Mouse (Mus musculus): ENCODE measurements around the gene Pes1. TPM values are rescaled to one million over a fixed set of nuclear protein-coding genes. Genes with fewer than 3 reads are reported as not detected.
A peak's percentile ranks its signal among the peaks of the same experiment; 100 is the strongest.

Pes1 gene
- total and polyA plus RNA-seq, 2 experiments from 2014 or later = 29.8 to 39.7 TPM

DNA sequence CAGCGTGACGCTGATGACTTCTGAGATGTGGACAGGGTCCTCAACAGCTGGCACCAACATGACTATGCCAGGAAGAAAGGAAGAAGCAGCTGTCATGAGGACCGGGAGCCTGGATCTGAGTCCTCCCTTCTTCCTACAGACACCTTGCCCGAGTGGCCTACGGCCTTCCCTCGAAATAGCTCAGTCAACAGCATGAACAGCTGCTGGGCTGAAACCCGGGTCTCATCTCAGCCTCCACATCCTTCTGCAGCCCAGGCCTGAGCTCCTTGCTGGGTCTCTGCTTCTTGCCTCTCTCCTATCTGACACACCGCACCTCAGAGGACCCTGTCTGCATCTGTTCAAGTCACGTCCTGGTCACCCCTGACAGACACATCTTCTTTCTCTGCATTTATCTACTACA lies 41.7 kb upstream of the Pes1 start:
- Histone ChIP-seq H3K36me3 (replicated peaks; ENCODE audit: control insufficient read depth, insufficient read depth, low read length) (peaks cover 57% of the 10 kb centered on the region), H3K4me3 (ENCODE audit: low read depth, low read length) (no peak overlapping the region), H3K27ac (ENCODE audit: low read depth) (no peak overlapping the region), H3K4me2 (ENCODE audit: low read depth, low read length) (no peak overlapping the region), H3K9me3 (replicated peaks; ENCODE audit: control insufficient read depth, low read length) (no peaks in the 10 kb centered on the region), H3K27me3 (ENCODE audit: control insufficient read depth, insufficient read depth, low read length) (no peaks in the 10 kb centered on the region), H3K9ac (replicated peaks; ENCODE audit: low read depth, low read length) (no peak overlapping the region), H3K4me1 (ENCODE audit: control insufficient read depth, insufficient read depth) (no peaks in the 10 kb centered on the region)
- TF ChIP-seq CTCF (IDR thresholded peaks at IDR 0.05; ENCODE audit: low read depth) = no peak
- no peak for TF ChIP-seq EP300 (IDR thresholded peaks at IDR 0.05; ENCODE audit: low read depth)
- DNase-seq (ENCODE audit: low spot score) (no peak), ATAC-seq (ENCODE audit: insufficient read depth, low read depth) (no peak)
- WGBS = 89% methylated on average over 9 of the region's 9 CpGs

- no peak for DNase-seq (ENCODE audit: low spot score)
- H3K4me3 ChIP-seq (ENCODE audit: low read depth, low read length) = no peak overlapping the region
- no peak overlapping the region for H3K27ac ChIP-seq (ENCODE audit: low read depth)
- no peak overlapping the region for H3K9ac ChIP-seq (replicated peaks; ENCODE audit: low read depth, low read length)
- H3K27me3 ChIP-seq (ENCODE audit: control insufficient read depth, insufficient read depth, low read length) = no peaks in the 10 kb centered on the region
- no peak for TF ChIP-seq CTCF (IDR thresholded peaks at IDR 0.05; ENCODE audit: low read depth)
- no peak for TF ChIP-seq EP300 (IDR thresholded peaks at IDR 0.05; ENCODE audit: low read depth)
- WGBS = 90% methylated on average over 6 of the region's 6 CpGs
- H3K36me3 ChIP-seq (replicated peaks; ENCODE audit: control insufficient read depth, insufficient read depth, low read length) = peaks cover 63% of the 10 kb centered on the region
- H3K9me3 ChIP-seq (replicated peaks; ENCODE audit: control insufficient read depth, low read length) = no peaks in the 10 kb centered on the region
- ATAC-seq (ENCODE audit: insufficient read depth, low read depth) = no peak
- no peaks in the 10 kb centered on the region for H3K4me1 ChIP-seq (ENCODE audit: control insufficient read depth, insufficient read depth)
- H3K4me2 ChIP-seq (ENCODE audit: low read depth, low read length) = no peak overlapping the region
These were observed 41.0 kb upstream of the Pes1 start for GRCm38 (mm10) chr11:3922731-3923130.

- TF ChIP-seq CTCF (IDR thresholded peaks at IDR 0.05; ENCODE audit: low read depth) = no peak
- no peak for TF ChIP-seq EP300 (IDR thresholded peaks at IDR 0.05; ENCODE audit: low read depth)
- no peak overlapping the region for H3K4me3 ChIP-seq (ENCODE audit: low read depth, low read length)
- no peak for DNase-seq (ENCODE audit: low spot score)
- H3K4me2 ChIP-seq (ENCODE audit: low read depth, low read length) = no peak overlapping the region
- H3K9ac ChIP-seq (replicated peaks; ENCODE audit: low read depth, low read length) = no peak overlapping the region
- 92% methylated on average over 10 of the region's 10 CpGs for WGBS
- H3K27ac ChIP-seq (ENCODE audit: low read depth) = no peak overlapping the region
- ATAC-seq (ENCODE audit: insufficient read depth, low read depth) = no peak
- H3K4me1 ChIP-seq (ENCODE audit: control insufficient read depth, insufficient read depth) = peaks cover under 1% of the 10 kb centered on the region; the same call in 1 of the 2 replicates
- no peaks in the 10 kb centered on the region for H3K9me3 ChIP-seq (replicated peaks; ENCODE audit: control insufficient read depth, low read length)
- H3K36me3 ChIP-seq (replicated peaks; ENCODE audit: control insufficient read depth, insufficient read depth, low read length) = peaks cover 61% of the 10 kb centered on the region
- H3K27me3 ChIP-seq (ENCODE audit: control insufficient read depth, insufficient read depth, low read length) = no peaks in the 10 kb centered on the region
These were observed 37.9 kb upstream of the Pes1 start for GRCm38 (mm10) chr11:3925916-3926315.

GRCm38 (mm10) chr11:3930019-3930418 lies 33.8 kb upstream of the Pes1 start:
- TF ChIP-seq EP300 (IDR thresholded peaks at IDR 0.05; ENCODE audit: low read depth) (no peak), CTCF (IDR thresholded peaks at IDR 0.05; ENCODE audit: low read depth) (no peak)
- DNase-seq (ENCODE audit: low spot score) = no peak
- Histone ChIP-seq H3K27ac (ENCODE audit: low read depth) (no peak overlapping the region), H3K9me3 (replicated peaks; ENCODE audit: control insufficient read depth, low read length) (no peaks in the 10 kb centered on the region), H3K9ac (replicated peaks; ENCODE audit: low read depth, low read length) (no peak overlapping the region), H3K4me3 (ENCODE audit: low read depth, low read length) (no peak overlapping the region), H3K4me2 (ENCODE audit: low read depth, low read length) (no peak overlapping the region), H3K27me3 (ENCODE audit: control insufficient read depth, insufficient read depth, low read length) (no peaks in the 10 kb centered on the region), H3K4me1 (ENCODE audit: control insufficient read depth, insufficient read depth) (peaks cover 6% of the 10 kb centered on the region; the same call in 1 of the 2 replicates), H3K36me3 (replicated peaks; ENCODE audit: control insufficient read depth, insufficient read depth, low read length) (peaks cover 29% of the 10 kb centered on the region)
- ATAC-seq (ENCODE audit: insufficient read depth, low read depth) = no peak
- 66% methylated on average over 4 of the region's 4 CpGs for WGBS

DNA sequence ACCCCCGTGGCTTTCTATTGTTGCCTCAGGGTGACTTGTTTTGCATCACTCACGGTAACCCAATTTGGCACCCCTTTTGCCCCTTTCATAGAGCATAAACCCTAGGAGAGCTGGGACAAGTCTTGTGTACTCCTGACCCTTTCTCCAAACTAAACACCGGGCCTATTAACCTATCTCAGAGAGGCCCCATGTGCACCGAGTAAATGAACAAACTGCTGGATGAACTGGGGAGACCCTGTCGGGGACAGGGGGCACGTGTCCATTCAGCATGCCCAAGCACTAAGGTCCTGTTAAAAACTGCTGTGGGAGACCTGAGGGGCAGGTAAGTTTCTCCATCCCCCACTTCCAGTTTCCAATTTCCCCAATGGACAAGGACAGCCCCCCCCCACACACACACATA lies 32.8 kb upstream of the Pes1 start:
- Histone ChIP-seq H3K4me1 (ENCODE audit: control insufficient read depth, insufficient read depth) (peaks cover 6% of the 10 kb centered on the region; the same call in 1 of the 2 replicates), H3K27me3 (ENCODE audit: control insufficient read depth, insufficient read depth, low read length) (no peaks in the 10 kb centered on the region), H3K36me3 (replicated peaks; ENCODE audit: control insufficient read depth, insufficient read depth, low read length) (peaks cover 20% of the 10 kb centered on the region), H3K9me3 (replicated peaks; ENCODE audit: control insufficient read depth, low read length) (no peaks in the 10 kb centered on the region), H3K9ac (replicated peaks; ENCODE audit: low read depth, low read length) (peak overlapping the region; percentile 65; the same call in 1 of the 2 replicates), H3K4me3 (ENCODE audit: low read depth, low read length) (peak overlapping the region; percentile 59), H3K27ac (ENCODE audit: low read depth) (no peak overlapping the region), H3K4me2 (ENCODE audit: low read depth, low read length) (peak overlapping the region; percentile 82)
- ATAC-seq (ENCODE audit: insufficient read depth, low read depth) (no peak), DNase-seq (ENCODE audit: low spot score) (no peak)
- TF ChIP-seq CTCF (IDR thresholded peaks at IDR 0.05; ENCODE audit: low read depth) (no peak), EP300 (IDR thresholded peaks at IDR 0.05; ENCODE audit: low read depth) (no peak)
- WGBS = 42% methylated on average over 6 of the region's 6 CpGs

Data from heart, postnatal 0 days (tissue).